Mouse (Mus musculus) frontal cortex, postnatal 25 days (tissue): ENCODE measurements around the gene Sgcd.

ENCODE experiments used
- DNase-seq, 2 experiments: peaks; one replicate each; pipeline ENCODE4 v3.0.0; 2022; ENCODE audit warnings: low spot score in 2 of 2

The Sgcd gene

DNA sequence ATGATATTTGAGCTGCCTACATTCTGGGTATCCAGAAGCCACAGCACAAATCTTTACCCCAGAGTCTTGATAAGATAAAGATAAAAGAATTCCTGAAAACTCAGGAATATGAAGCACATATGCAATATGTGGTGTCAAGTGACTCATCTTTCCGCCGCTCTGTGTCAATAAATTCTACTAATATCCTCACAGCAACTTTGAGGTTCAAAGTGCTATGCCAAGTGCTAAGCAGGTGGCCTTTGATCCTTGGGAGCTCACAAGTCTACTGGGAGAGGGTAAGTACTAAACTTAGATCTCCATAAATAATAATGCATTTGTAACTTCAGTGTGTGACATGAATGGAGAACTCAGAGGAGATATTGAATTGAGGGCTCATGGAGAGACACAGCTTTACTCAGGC is 848.9 kb downstream of the Sgcd start:
- DNase-seq = no peak

DNA sequence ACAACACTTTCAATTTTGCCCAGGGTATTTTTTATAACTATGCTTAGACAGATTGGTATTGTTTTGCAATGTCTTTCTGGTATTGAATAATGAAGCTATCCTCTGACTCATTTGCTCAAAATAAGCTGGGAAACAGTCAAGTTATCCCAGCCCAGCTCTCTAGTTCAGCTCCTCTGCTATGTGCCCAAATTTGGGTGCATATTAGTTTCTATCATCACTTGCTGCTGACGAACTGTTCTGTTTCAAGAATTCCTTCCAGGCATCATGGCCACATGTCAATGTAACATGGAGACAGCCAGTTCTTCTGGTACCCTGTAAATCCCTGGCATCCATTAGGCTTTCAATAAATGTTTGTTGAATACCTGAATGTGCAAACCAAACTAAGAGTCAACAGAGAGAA is 849.5 kb downstream of the Sgcd start:
- DNase-seq = no peak

DNA sequence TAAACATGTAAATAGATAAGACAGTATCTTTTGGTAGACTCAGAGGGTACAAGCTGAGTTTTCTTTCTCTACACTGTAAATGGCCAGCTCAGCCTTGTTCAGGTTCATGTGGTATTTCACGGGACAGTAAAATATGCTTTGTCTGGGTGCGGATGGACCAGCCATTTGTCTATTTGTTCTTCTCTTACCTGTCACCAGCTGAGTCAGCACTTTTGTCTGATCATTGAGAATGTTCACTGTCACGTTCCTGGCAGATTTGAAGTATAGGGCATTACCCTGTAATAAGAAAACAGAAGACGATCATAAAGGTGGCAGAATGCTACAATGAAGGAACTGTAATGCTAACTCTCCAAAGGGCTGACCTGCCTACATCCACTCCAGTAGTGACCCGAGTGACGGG is 856.4 kb downstream of the Sgcd start:
- no peak for DNase-seq

DNA sequence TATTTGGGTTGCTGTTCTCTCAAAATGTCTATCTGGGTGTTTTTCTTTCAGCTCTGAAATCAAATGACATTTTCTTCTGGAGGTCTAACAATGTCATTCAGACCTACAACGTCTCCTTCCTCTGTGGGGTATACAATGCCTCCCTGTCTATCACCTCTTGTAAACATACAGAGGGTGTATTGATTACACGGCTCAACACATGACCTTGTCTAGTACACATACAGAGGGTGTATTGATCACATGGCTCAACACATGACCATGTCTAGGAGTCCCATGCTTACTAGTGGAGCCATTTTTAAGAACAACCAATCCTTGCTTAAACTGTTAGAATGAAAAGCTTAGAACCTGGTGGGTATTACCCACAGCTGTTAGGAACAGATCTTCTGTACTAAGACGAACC is 858.3 kb downstream of the Sgcd start:
- no peak for DNase-seq

DNA sequence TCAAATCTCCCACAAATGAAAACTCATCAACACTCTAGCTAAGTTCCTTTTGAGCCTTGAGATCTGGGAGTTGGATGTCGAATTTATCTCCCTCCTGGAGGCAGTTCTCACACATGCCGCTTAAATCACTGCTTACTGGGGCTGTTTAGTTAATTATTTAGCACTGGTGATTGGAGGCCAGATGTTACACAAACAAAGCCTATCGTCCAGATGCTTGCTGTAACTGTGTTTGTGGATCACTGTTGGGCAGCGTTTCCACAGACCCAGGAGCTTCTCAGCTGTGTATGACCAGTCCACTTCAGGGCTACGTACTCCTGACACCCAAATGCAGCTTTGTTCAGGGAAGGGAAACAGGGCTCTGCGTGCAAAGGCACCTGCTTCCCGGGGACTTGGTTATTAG is 858.8 kb downstream of the Sgcd start:
- DNase-seq = no peak

DNA sequence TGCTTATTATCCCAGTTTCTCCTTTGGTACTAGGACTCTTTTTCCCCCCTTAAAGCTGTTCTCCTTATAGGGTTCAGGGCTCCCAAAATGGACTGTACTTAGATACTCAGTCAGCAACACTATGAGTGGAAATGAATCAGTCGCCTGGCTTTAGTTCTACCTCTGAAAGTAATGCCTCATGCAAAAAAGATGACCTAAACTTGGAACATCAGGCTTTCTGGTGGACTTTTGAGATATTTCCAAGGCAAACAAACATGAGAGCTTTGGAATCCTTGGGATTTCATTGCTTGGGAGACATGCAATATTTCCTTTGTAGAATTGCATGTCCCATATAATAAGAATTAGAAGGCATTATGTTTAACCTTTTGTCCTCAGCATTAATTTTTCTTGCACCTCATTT is 859.6 kb downstream of the Sgcd start:
- no peak for DNase-seq

DNA sequence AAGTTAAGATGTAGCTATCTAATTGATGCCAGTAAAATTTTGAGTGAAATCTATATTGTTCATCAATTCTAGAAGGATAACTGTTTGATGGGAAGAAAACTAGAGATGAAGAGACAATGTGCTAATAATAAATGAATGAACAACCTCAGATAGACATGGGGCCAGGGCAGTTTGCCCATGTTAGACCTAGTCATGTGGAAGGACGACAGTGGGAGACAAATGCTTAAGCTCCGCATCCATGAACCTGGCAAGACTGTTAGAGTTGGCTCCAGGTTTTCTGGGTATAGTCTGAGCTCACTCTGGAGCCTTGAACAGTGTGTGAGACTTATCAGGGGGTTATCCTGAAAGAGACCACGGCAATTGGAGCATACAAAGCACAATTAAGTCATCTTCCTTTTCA is 860.4 kb downstream of the Sgcd start:
- no peak for DNase-seq

DNA sequence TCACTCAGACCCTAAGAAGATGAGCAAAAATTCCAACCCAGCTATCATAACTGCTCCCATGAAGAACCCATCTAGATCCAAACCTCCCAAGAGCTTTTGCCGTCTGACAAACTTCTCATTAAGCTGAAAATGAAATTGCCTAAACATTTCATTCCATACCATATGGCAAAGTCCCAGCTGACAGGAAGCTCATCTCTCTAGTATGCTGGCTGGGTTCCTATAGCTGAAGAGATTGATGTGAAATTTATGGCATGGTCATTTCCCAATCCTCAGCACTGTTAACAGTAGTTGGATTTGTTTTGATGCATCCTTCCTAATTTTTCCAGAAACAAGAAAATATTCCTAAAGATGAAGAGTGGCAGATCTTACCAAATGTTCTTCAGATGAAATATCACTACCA is 867.9 kb downstream of the Sgcd start:
- DNase-seq = no peak

DNA sequence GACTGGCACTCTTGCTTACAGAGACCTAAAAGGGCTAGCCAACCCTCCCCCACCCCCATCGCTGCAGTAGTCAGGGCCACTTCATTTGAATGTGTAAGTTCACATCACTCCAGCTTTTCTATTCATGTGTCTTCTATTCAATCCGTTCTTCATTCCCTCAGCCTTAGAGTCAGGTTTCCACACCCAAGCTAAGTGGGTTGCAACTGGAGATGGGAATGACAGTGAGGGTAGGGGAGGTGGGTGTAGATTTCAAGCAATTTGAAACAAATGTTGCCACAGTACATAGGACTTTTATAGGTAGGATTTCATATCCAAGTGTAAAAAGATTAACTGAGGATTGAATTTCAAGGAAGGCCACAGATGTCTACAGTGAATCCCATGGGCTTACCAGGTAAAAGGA is 870.9 kb downstream of the Sgcd start:
- no peak for DNase-seq

DNA sequence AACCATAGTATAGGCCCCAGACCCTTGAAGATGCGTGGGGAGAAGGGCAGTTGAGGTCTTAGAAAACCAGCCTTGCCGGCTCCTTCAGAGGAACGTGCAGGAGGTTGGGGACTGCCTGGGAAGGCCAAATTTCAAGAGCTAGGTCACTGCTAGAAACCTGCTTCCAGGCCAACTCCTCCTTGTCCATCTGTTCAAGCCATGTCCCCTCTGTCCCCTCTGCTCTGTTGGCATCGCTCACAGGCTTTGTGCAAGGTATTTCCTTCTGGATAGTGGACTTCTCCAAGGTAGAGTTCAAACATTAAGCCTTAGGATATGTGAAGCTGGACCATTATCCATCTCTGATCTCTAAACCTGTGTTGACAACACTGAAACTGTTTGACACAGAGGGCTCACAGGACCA is 874.4 kb downstream of the Sgcd start:
- no peak for DNase-seq

DNA sequence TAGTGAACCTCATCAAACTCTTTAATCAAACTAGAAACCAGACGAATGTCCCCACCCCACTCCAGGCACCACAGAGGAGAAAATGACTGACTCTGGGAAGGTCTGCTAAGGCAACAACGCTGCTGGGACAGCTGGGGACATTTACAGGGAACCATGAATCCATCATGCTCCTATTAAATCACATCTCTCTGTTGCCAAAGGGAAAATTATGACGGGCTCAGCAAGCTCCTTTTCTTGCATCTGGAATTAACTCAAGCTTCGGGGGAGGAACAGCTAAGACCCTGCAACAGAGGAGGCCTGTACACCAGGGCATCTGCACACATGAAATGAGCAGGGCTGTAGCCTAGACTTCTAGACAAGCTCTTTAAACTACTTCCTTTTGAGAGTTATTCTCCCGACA is 875.7 kb downstream of the Sgcd start:
- DNase-seq = no peak

DNA sequence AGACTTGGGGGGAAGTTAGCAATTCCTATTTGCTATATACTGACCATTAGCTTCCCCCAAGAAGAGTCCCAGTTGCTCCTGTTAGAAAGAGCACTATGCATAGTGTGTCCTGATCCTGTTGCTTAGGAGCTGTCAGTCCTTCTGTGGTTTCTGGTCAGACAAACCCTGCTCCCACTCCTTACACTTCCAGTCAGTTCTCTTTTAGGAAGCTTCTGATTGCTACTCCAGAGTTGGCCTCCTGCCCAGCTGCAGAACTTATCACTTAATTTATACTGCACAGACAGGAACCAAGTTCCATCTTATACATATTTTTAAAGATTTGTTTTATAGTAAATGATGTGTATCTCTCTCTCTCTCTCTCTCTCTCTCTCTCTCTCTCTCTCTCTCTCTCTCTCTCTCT is 878.5 kb downstream of the Sgcd start:
- no peak for DNase-seq

DNA sequence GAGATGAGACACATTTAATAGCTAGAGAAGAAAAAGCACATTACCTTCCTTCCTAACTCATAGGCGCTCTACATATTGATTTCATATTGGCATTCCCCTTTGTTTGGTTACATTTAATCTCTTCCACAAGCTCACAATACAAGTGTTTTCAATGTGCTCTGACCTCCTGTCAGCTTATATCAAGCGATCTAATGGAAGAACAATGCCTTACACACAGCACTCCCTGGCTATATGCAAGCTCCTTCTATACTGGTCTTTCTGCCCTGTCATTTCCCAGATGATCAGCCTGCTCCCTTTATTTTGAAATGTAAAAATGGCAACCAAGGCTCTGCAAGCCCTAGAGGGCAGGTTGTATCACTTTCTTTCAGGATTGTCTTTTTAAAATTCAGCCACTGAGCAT is 881.1 kb downstream of the Sgcd start:
- DNase-seq = no peak

DNA sequence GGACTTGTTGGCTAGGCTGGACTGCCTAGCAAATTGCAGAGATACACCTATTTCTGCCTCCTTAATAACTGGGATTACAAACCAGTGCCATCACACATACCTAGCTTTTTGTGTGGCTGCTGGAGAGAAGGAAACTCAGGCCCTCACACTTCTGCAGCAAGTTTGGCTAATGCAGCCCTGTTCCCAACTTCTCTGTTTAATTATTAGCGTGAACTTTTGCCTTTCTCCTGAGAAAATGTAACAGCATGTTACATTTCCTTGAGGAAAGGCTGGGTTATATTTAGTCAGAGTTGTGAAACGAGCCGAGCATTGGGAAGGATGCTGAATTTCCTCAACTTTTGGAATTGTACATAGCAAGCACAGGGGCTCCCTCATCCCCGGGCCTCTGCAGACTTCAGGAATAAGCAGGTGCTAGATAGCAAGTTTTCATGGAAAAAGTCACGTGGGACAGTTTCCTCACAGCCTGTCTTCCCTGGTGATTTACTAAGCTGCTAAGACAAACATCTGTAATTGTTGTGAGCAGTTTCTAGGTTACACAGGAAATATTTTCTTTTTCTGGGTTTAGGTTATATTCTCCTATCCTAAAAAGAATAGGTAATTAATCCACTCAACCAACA is 895.4 kb downstream of the Sgcd start:
- DNase-seq = no peak

DNA sequence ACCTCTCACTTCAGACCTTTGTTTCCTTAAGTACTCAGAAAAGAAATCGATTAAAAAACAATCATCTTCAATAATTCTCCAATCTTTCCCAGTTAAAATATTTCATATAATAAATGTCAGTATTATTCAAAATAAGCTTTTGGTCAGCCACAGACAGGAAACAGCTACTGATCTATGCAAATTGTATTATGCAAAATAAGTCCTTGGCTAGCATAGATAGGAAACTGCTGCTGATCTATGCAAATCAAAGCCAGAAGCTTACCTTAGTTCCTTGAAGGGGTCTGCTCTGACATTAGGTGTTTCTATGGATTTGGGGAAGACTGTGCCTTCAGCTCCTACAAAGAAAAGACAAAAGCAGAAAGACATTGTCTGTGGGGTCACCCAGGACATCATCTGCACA is 906.3 kb downstream of the Sgcd start:
- no peak for DNase-seq

DNA sequence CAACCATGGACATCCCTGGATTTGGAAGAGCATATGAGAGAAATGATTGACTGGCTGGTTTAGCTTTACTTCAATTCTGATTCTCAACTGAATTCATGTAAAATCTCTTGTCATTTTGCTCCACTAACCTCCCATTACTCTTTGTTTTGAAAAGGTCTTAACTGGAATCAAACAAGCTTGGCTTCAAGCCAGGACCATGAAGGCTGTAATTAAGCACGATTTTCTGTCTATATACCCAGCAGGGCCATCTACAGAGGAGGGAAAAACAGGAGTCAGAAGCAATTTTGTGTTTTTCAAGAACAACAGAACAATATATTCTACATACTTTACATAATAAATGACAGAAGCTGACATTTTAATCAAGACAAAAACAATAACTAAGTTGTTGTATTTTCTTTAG is 915.2 kb downstream of the Sgcd start:
- no peak for DNase-seq

DNA sequence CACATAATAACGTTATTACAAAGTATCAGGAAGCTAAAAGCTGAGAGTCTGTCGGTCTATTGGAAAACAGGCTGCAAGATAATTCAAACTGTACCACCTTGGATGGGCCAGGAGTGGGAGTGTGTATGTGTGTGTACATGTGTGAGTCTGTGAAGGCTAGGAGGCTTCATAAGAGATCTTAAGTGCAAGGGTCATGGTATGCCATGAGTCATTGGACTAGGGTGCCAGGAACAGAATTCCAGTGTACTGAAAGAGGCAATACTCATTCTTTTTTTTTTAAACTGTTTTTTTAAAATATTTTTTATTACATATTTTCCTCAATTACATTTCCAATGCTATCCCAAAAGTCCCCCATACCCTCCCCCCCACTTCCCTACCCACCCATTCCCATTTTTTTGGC is 917.6 kb downstream of the Sgcd start:
- no peak for DNase-seq

DNA sequence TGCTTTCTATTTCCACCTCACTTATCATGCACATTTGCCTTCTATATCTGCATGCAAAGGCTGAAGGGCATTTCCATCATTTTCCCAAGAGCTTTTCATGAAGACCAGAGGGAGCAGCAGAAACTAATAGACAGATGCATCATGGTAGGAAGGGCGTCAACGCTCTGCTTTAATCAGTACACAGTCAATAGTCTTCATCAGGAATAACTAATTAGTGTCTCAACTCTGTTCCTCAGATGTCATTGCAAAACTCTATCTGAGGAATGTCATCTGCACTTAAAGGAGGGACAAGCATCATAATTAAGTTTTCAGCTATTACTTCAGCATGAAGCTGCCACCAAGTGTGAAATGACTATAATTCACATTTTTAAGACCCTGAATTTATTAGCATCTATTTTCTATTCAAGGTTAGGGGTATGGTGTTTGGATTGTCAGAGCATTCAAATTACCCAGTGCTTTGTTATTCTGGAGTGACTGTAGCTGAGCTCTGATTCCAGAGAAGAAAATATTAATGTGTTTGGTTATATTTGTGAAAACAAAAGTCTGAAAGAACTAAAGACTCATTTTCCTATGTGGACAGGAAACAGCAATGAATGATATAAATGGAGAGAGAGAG is 918.9 kb downstream of the Sgcd start:
- no peak for DNase-seq

DNA sequence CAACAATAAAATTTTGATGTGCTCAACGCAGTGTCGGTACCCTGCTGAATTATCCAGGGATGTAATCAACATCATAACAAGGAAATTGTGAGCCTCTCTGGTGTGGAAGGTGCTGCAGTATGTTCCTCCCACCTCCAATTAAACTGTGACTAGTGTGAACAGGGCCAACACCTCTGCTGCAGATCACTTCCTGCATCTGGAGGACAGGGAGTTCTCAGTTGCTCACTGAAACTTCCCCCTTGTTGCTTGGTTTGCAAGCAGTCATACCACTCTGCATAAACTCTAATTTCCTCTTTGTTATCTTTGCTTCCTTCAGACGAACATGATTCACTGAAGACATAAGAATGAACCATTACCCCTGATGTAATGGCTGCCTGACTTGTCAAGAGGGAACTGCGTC is 925.1 kb downstream of the Sgcd start:
- DNase-seq = no peak

DNA sequence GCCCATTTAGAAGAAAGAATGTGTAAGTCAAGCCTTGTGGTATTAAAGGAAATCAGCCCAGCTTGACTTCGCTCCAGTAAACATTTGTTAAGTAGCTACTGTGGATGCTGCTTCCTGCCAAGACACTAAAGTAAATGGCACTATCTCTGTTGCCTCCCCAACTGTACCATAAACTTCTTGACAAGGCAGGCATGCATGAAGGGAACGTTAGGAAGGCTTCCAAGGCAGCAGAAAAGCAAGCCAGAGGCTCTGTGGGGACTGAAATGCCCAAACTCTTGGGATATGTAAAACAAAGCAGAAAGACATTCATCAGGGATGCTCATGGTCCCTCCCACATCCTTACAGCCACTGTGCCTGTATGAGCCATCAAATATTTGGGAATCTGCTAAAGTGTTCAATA is 938.4 kb downstream of the Sgcd start:
- no peak for DNase-seq

DNA sequence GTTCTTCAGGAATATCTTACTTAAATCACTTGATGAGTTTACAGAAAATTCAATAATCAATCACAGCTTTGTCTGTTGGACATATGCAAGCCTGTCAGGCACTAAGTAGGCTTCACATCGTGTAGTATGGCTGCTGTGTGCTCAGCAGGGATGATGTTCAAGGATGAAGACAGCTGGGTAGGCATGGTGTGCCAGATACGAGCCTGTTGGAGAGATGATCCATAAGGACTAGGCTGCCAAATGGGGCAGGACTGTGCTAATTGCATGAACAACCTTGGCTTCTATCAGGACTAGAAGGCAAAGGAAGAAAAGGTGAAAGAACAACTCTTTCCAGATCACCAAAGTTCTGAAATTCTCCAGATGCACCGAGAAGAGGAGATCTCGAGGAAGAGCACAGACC is 939.0 kb downstream of the Sgcd start:
- no peak for DNase-seq

DNA sequence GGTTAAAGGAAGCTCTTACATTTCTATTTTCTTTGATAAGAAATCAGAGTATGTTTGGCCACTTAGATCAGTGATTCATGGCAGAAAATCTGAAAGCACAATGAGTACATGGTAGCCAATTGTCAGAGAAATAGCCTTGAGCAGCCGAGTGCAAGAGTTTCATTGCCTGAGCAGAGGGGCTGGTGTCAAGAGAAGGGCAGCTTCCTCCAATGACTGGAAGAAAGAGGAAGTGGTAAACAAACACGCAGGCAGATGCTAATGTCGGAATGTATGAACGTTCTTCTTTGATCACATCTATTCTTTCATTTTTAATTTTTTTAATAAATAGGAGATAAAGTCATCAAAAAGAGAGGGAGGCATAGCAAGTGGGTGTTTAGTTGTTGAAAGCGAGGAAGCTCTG is 956.5 kb downstream of the Sgcd start:
- DNase-seq = no peak

DNA sequence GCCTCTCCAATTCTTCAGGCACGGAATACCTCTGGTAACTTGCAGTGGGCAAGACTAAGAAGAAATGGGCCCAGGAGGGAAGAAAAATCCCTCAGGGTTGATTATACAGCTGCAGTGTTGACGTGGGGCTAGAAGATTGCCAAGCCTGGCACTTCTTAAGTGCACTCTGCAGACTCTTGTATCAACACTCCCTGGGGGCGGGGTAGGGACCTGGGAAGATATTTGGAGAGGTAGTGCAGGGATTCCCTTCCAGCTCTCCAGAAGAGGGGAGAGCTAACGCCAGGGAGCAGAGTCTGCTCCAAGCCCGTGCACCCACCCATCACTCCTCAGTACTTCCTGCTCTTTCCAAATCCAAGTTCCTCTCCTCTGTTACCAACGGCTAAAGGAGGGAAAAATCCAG is 967.9 kb downstream of the Sgcd start:
- DNase-seq = no peak

DNA sequence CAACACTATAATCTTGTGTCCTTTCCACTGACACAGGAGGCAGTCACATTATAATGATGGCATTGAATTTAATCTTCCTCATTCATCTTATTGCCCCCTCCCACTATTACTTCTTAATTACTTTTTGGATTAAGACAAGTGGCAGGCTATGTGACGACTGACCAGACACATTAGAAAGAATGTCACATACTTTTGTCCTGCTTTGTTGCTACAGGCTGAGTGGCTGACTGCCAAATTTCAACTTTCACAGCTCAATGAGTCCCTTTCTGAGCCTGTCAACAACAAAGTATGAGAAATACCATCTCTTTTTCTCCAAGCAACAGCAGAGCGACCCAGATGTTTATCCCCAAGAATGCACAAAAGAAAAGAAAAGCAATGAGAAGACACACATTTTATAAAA is 970.6 kb downstream of the Sgcd start:
- no peak for DNase-seq
